Mouse (Mus musculus) limb, embryonic 10.5 days (tissue): Measurements from ENCODE around the gene Crat. TPM values are rescaled to one million over a fixed set of nuclear protein-coding genes. Genes with fewer than 3 reads are reported as not detected.

Experiments
- DNase-seq: peaks from one replicate; pipeline ENCODE4 v3.0.0-alpha.2; 2017; ENCODE audit warnings: low spot score
- H3K27ac ChIP-seq: fragments of 300-500 bp; sonication (generic); 2 replicates; pipeline ENCODE4 v1.5.1; 2016; ENCODE audit warnings: mild to moderate bottlenecking
- H3K27me3 ChIP-seq: fragments of 300-500 bp; sonication (generic); 2 replicates; pipeline ENCODE4 v1.6.1; 2016; ENCODE audit warnings: low read depth, mild to moderate bottlenecking; ENCODE audit not compliant: poor library complexity, severe bottlenecking
- H3K36me3 ChIP-seq: fragments of 300-500 bp; sonication (generic); 2 replicates; pipeline ENCODE4 v1.6.1; 2016; ENCODE audit warnings: mild to moderate bottlenecking, moderate library complexity
- H3K4me1 ChIP-seq: fragments of 300-500 bp; sonication (generic); 2 replicates; pipeline ENCODE4 v1.6.1; 2016
- H3K4me3 ChIP-seq: fragments of 300-500 bp; sonication (generic); 2 replicates; pipeline ENCODE4 v1.5.1; 2016; ENCODE audit warnings: mild to moderate bottlenecking, moderate library complexity
- H3K9me3 ChIP-seq: fragments of 300-500 bp; sonication (generic); replicated peaks from 2 replicates; pipeline ENCODE4 v1.6.1; 2016; ENCODE audit warnings: mild to moderate bottlenecking
- WGBS: fragments of 180-500 bp; shearing (Covaris S2); methylation state at CpG from one replicate; pipeline ENCODE4 v1.1.7; 2016; 5-methylcytosine and 5-hydroxymethylcytosine counted together
- polyA plus RNA-seq: library from polyadenylated mRNA; unstranded; fragments of >200 nt; fragmentation: Nextera tagmentation; extraction: Ambion mirVana; gene quantifications from 2 replicates; pipeline ENCODE4 v1.2.1, GENCODE M21; 2016

Crat gene
- polyA plus RNA-seq, 1 experiment from 2014 or later, result 22.9 TPM

- Histone ChIP-seq H3K27me3 (no peaks in the 10 kb centered on the region), H3K9me3 (no peaks in the 10 kb centered on the region), H3K27ac (no peak overlapping the region), H3K4me1 (peaks cover 25% of the 10 kb centered on the region), H3K36me3 (peaks cover 59% of the 10 kb centered on the region), H3K4me3 (no peak overlapping the region)
- 87% methylated on average over 7 of the region's 7 CpGs for WGBS
- no peak for DNase-seq
Observed at GRCm38 (mm10) chr2:30396246-30396645, 19.4 kb downstream of the Crat start.

GRCm38 (mm10) chr2:30395757-30396156 lies 19.9 kb downstream of the Crat start:
- Histone ChIP-seq H3K4me3 (no peak overlapping the region), H3K9me3 (no peaks in the 10 kb centered on the region), H3K4me1 (peaks cover 25% of the 10 kb centered on the region), H3K27ac (no peak overlapping the region), H3K36me3 (peaks cover 56% of the 10 kb centered on the region), H3K27me3 (no peaks in the 10 kb centered on the region)
- no peak for DNase-seq
- WGBS, result 96% methylated on average over 7 of the region's 7 CpGs

GRCm38 (mm10) chr2:30393370-30393656 lies 22.3 kb downstream of the Crat start:
- peaks cover 32% of the 10 kb centered on the region for H3K36me3 ChIP-seq
- WGBS, result 89% methylated on average over 1 of the region's 1 CpGs

DNA sequence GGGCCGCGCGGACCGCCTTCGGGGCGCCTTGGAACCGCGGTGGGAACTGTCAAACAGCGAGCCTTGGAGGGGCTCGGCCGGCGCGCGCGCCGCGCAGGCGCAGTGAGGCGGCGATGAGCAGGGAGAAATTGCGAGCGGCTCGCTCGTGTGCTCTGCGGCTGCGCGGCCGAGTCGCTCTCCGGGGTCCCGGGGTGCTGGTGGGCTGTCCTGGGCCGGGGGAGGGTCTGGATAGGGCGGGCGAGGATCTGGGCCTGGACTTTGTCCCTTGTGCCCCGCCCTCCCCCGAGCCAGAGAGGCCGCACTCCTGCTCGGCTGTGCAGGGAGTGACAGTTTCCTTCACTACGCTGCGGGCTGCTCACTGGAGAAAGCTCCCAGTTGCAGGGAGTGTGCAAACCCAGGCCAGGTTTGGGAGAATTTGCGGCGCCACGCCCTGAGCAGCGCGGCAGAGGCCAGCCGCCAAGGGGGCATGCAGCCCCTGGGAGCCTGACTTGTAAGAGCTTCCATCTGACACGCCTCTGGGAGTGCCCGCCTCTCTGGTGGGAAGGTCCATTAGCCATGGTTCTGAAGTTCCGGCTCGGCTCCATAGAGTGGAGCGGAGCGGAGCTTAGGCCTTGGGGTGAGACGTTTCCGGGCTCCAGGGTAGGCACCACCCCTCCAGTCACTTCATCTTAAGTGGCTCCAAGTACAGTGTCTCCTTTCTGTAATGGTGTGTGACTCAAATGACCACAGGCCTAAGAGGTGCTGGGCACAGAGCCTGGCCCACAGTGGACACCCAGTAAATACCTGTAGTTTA lies 22.8 kb downstream of the Crat start:
- Histone ChIP-seq H3K27me3 (no peaks in the 10 kb centered on the region), H3K36me3 (peaks cover 27% of the 10 kb centered on the region), H3K27ac (peak overlapping the region; percentile 85), H3K4me3 (peak overlapping the region; percentile 80), H3K9me3 (no peaks in the 10 kb centered on the region), H3K4me1 (peaks cover 20% of the 10 kb centered on the region)
- DNase-seq, result peak; percentile 92
- 1% methylated on average over 54 of the region's 54 CpGs for WGBS

More at GRCm38 (mm10) chr2:30393370-30393656, 22.3 kb downstream of the Crat start:
- no peak for DNase-seq
- Histone ChIP-seq H3K4me1 (peaks cover 20% of the 10 kb centered on the region), H3K27me3 (no peaks in the 10 kb centered on the region), H3K9me3 (no peaks in the 10 kb centered on the region), H3K27ac (peak overlapping the region; percentile 85; the same call in 1 of the 2 replicates), H3K4me3 (peak overlapping the region; percentile 80)

GRCm38 (mm10) chr2:30392114-30392576 lies 23.5 kb downstream of the Crat start, which contains the start of gene Dolpp1:
Dolpp1 (plus strand) TSS chr2:30392254.
- Histone ChIP-seq H3K4me1 (peaks cover 20% of the 10 kb centered on the region), H3K4me3 (peak within 1 kb of the TSS; percentile 80), H3K36me3 (peaks cover 21% of the 10 kb centered on the region), H3K9me3 (no peaks in the 10 kb centered on the region), H3K27ac (peak within 1 kb of the TSS; percentile 85), H3K27me3 (no peaks in the 10 kb centered on the region)
- peak; percentile 97 for DNase-seq
- WGBS, result under 1% methylated on average over 40 of the region's 40 CpGs

GRCm38 (mm10) chr2:30389000-30389399 lies 26.6 kb downstream of the Crat start:
- no peak overlapping the region for H3K27ac ChIP-seq
- no peak for DNase-seq
- H3K4me3 ChIP-seq, result no peak overlapping the region
- H3K36me3 ChIP-seq, result peaks cover 18% of the 10 kb centered on the region
- peaks cover 14% of the 10 kb centered on the region for H3K4me1 ChIP-seq
- H3K27me3 ChIP-seq, result no peaks in the 10 kb centered on the region
- WGBS, result 89% methylated on average over 2 of the region's 2 CpGs
- H3K9me3 ChIP-seq, result no peaks in the 10 kb centered on the region

GRCm38 (mm10) chr2:30386913-30387312 lies 28.7 kb downstream of the Crat start:
- Histone ChIP-seq H3K9me3 (no peaks in the 10 kb centered on the region), H3K4me3 (no peak overlapping the region), H3K27me3 (no peaks in the 10 kb centered on the region), H3K27ac (no peak overlapping the region), H3K4me1 (peaks cover 3% of the 10 kb centered on the region; the same call in 1 of the 2 replicates), H3K36me3 (peaks cover 39% of the 10 kb centered on the region)
- WGBS, result 87% methylated on average over 9 of the region's 9 CpGs
- DNase-seq, result no peak

GRCm38 (mm10) chr2:30385591-30385990 lies 30.0 kb downstream of the Crat start:
- Histone ChIP-seq H3K4me3 (no peak overlapping the region), H3K27ac (no peak overlapping the region), H3K4me1 (no peaks in the 10 kb centered on the region), H3K36me3 (peaks cover 52% of the 10 kb centered on the region), H3K9me3 (no peaks in the 10 kb centered on the region), H3K27me3 (no peaks in the 10 kb centered on the region)
- DNase-seq, result no peak
- 92% methylated on average over 4 of the region's 4 CpGs for WGBS

DNA sequence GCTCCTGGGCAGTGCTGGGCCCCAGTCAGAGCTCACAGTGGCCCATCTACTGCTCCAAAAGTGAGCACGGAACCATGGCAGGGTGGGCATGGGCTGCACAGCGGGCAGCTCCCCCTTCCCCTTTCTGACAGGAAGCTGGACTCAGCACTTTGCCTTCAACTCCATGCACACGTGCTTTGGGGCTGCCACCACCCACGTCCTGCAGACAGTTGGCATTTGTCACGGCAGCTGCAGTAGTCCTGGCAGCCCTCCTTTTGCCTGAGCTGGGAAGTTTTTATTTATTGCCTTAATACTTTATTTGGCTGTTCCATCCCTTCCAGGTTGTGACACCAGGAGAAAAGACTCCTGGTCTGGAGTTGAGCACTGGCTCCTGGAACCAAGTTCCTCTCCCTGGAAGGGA lies 30.8 kb downstream of the Crat start:
- 90% methylated on average over 5 of the region's 5 CpGs for WGBS
- no peak overlapping the region for H3K4me3 ChIP-seq
- H3K4me1 ChIP-seq, result no peaks in the 10 kb centered on the region
- DNase-seq, result no peak
- H3K27ac ChIP-seq, result no peak overlapping the region
- peaks cover 60% of the 10 kb centered on the region for H3K36me3 ChIP-seq
- no peaks in the 10 kb centered on the region for H3K27me3 ChIP-seq
- H3K9me3 ChIP-seq, result no peaks in the 10 kb centered on the region

DNA sequence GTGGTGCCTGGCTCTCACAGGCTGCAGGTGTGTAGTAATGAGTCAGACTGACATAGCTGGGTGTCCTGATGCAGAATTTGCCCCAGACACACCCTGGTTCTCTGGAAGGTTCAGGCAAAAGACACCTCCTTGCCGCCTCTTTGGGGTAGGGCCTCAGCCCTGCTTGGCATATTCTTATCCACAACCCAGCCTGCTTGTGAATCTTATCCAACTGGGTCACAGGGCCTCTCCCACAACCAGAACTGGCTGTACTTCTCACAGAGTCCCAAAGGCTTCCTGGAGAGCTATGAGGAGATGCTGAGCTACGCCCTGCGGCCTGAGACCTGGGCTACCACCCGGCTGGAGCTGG lies 34.3 kb downstream of the Crat start:
- Histone ChIP-seq H3K9me3 (no peaks in the 10 kb centered on the region), H3K36me3 (peaks cover 95% of the 10 kb centered on the region), H3K4me3 (no peak overlapping the region), H3K27me3 (no peaks in the 10 kb centered on the region), H3K27ac (no peak overlapping the region), H3K4me1 (no peaks in the 10 kb centered on the region)
- 95% methylated on average over 4 of the region's 4 CpGs for WGBS
- no peak for DNase-seq

- Histone ChIP-seq H3K9me3 (no peaks in the 10 kb centered on the region), H3K4me1 (no peaks in the 10 kb centered on the region), H3K4me3 (no peak overlapping the region), H3K27me3 (no peaks in the 10 kb centered on the region), H3K36me3 (peaks cover 100% of the 10 kb centered on the region), H3K27ac (peak overlapping the region; percentile 33; the same call in 1 of the 2 replicates)
- WGBS, result 93% methylated on average over 10 of the region's 10 CpGs
- no peak for DNase-seq
Observed at GRCm38 (mm10) chr2:30380564-30381376, 34.8 kb downstream of the Crat start.

- no peak overlapping the region for H3K4me3 ChIP-seq
- no peak for DNase-seq
- no peak overlapping the region for H3K27ac ChIP-seq
- peaks cover 98% of the 10 kb centered on the region for H3K36me3 ChIP-seq
- 93% methylated on average over 7 of the region's 7 CpGs for WGBS
- H3K4me1 ChIP-seq, result no peaks in the 10 kb centered on the region
- no peaks in the 10 kb centered on the region for H3K9me3 ChIP-seq
- no peaks in the 10 kb centered on the region for H3K27me3 ChIP-seq
Observed at GRCm38 (mm10) chr2:30379307-30379706, 36.3 kb downstream of the Crat start.

- peaks cover 98% of the 10 kb centered on the region for H3K36me3 ChIP-seq
- no peak overlapping the region for H3K4me3 ChIP-seq
- WGBS, result 84% methylated on average over 5 of the region's 5 CpGs
- H3K4me1 ChIP-seq, result no peaks in the 10 kb centered on the region
- no peaks in the 10 kb centered on the region for H3K27me3 ChIP-seq
- no peak for DNase-seq
- no peaks in the 10 kb centered on the region for H3K9me3 ChIP-seq
- no peak overlapping the region for H3K27ac ChIP-seq
Observed at GRCm38 (mm10) chr2:30377721-30378120, 37.9 kb downstream of the Crat start.
